Mouse (Mus musculus) neural tube, embryonic 13.5 days (tissue): ENCODE data around the gene Nckap5l. TPM values are rescaled to one million over a fixed set of nuclear protein-coding genes. Genes with fewer than 3 reads are reported as not detected.

ENCODE experiments used
- ATAC-seq: fragments of 200-750 bp; cut with Nextera tagmentation; 2 replicates; pipeline ENCODE4 v1.8.0; 2017; ENCODE audit warnings: low read depth, mild to moderate bottlenecking, moderate TSS enrichment, moderate library complexity
- H3K27ac ChIP-seq: fragments of 300-500 bp; sonication (generic); replicated peaks from 2 replicates; pipeline ENCODE4 v1.5.1; 2015; ENCODE audit warnings: moderate library complexity, mild to moderate bottlenecking, inconsistent platforms
- H3K27me3 ChIP-seq: fragments of 300-500 bp; sonication (generic); 2 replicates; pipeline ENCODE4 v1.6.1; 2015; ENCODE audit warnings: mild to moderate bottlenecking, inconsistent platforms
- H3K36me3 ChIP-seq: fragments of 300-500 bp; sonication (generic); 2 replicates; pipeline ENCODE4 v1.6.1; 2015; ENCODE audit warnings: mild to moderate bottlenecking, inconsistent platforms
- H3K4me1 ChIP-seq: fragments of 300-500 bp; sonication (generic); replicated peaks from 2 replicates; pipeline ENCODE4 v1.6.1; 2015; ENCODE audit warnings: inconsistent platforms
- H3K4me2 ChIP-seq: fragments of 300-500 bp; sonication (generic); 2 replicates; pipeline ENCODE4 v1.6.1; 2015; ENCODE audit warnings: inconsistent platforms, mild to moderate bottlenecking, moderate library complexity
- H3K4me3 ChIP-seq: fragments of 300-500 bp; sonication (generic); 2 replicates; pipeline ENCODE4 v1.5.1; 2015; ENCODE audit warnings: mild to moderate bottlenecking, inconsistent platforms
- H3K9ac ChIP-seq: fragments of 300-500 bp; sonication (generic); 2 replicates; pipeline ENCODE4 v1.6.1; 2015; ENCODE audit warnings: moderate library complexity, mild to moderate bottlenecking, inconsistent platforms
- H3K9me3 ChIP-seq: fragments of 300-500 bp; sonication (generic); 2 replicates; pipeline ENCODE4 v1.6.1; 2016; ENCODE audit warnings: inconsistent platforms
- WGBS: fragments of 180-500 bp; shearing (Covaris S2); methylation state at CpG from one replicate; pipeline ENCODE4 v1.1.7; 2015; 5-methylcytosine and 5-hydroxymethylcytosine counted together
- polyA plus RNA-seq: library from polyadenylated mRNA; unstranded; fragments of >200 nt; fragmentation: Nextera tagmentation; extraction: Ambion mirVana; gene quantifications from 2 replicates; pipeline ENCODE4 v1.2.1, GENCODE M21; 2015

The Nckap5l gene
- polyA plus RNA-seq, 1 experiment from 2014 or later, result 18.3 TPM

DNA sequence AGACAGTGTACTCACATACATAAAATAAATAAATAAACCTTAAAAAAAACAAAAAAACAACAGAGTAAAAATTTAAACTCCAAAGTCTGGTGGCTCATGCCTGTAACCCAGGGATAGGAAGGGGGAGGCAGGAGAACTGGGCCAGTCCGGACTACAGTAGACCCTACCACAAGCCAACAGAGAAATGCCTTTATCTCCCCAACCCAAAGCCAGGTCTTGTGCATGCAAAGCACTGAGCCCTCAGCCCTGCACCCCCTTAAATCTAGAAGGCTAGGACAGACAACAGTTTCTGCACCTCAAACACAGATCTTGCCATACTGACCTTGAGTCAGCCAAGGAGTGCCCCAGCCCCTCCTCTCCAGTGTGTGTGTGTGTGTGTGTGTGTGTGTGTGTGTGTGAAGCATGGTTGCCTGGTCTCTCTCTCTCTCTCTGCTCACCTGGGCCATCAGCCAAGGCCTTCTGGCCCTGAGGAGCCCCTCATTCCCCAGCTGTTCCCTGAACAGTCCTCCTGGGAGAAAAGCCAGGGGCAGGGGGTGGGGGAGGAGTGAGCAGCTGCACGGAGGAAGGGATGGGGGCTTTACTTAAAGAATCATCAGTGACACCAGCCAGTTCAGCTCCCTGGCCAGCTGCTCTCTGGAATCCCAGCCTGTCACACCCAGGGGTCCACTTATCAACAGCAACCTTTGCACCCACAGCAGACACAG is 17.3 kb downstream of the Nckap5l start:
- Histone ChIP-seq H3K9ac (peak overlapping the region; percentile 27), H3K4me1 (peaks cover 70% of the 10 kb centered on the region), H3K27ac (peak overlapping the region; percentile 76), H3K27me3 (no peaks in the 10 kb centered on the region), H3K4me2 (no peak overlapping the region), H3K9me3 (no peaks in the 10 kb centered on the region), H3K36me3 (peaks cover 22% of the 10 kb centered on the region), H3K4me3 (no peak overlapping the region)
- ATAC-seq, result peak; percentile 84
- 43% methylated on average over 2 of the region's 2 CpGs for WGBS

DNA sequence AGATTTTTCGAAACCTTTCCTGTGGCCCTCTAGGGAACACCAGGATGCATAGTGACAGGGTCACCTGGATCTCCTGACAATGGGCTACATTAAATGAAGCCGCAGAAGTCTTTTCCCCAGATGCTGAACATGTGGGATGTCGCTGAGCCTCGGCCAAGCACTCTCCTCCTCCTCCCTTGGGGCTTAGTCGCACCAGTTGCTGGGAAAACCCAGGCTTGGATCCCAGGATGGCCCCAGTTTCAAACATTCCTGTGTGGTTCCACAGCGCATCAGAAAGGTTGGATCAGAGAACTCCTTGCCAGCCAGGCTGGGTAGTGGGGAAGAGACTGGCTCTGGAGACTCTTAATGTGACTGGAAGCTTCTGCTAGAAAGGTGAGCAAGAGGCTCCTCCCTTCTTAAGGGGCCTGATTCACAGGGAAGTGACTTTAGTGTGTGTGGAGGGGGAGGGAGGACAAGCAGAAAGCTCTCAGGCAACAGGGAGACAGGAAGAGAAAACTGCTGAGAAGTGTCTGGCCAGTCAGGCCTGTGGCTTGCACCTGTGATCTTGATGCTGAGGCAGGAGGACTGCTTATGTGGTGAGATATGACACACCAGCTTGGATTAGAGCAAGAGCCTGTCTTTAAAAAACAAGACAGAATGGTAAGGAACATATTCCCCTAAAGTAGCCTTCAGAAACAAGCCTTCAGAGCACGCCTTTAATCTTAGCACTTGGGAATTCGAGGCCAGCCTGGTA is 18.4 kb downstream of the Nckap5l start:
- Histone ChIP-seq H3K27me3 (no peaks in the 10 kb centered on the region), H3K9ac (no peak overlapping the region), H3K4me2 (no peak overlapping the region), H3K9me3 (no peaks in the 10 kb centered on the region), H3K27ac (no peak overlapping the region), H3K4me1 (peaks cover 78% of the 10 kb centered on the region), H3K36me3 (peaks cover 22% of the 10 kb centered on the region), H3K4me3 (no peak overlapping the region)
- 78% methylated on average over 8 of the region's 8 CpGs for WGBS
- ATAC-seq, result no peak

DNA sequence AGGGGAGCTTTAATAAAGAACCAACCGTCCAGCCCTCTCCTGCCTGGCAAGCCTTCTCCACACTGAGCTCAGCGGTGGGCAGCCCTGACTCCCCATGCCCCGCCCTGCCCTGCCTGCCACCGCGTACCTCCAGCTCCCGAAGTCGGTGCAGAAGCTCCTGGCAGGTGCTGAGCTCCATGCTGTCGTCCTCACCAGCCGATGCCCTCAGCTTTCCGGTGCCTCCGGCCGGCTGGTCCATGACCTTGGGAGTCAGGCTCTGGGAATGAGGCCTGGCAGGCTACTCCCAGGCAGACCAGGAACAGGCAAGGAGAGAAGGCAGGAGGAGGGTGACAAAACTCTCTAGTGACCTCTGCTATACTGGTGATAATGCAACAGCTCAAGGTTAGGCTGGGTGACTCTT is 23.6 kb downstream of the Nckap5l start:
- Histone ChIP-seq H3K4me1 (peaks cover 39% of the 10 kb centered on the region), H3K9me3 (no peaks in the 10 kb centered on the region), H3K27me3 (no peaks in the 10 kb centered on the region), H3K4me2 (no peak overlapping the region), H3K9ac (no peak overlapping the region), H3K27ac (no peak overlapping the region), H3K4me3 (no peak overlapping the region), H3K36me3 (peaks cover 67% of the 10 kb centered on the region)
- 87% methylated on average over 12 of the region's 12 CpGs for WGBS
- ATAC-seq, result no peak

DNA sequence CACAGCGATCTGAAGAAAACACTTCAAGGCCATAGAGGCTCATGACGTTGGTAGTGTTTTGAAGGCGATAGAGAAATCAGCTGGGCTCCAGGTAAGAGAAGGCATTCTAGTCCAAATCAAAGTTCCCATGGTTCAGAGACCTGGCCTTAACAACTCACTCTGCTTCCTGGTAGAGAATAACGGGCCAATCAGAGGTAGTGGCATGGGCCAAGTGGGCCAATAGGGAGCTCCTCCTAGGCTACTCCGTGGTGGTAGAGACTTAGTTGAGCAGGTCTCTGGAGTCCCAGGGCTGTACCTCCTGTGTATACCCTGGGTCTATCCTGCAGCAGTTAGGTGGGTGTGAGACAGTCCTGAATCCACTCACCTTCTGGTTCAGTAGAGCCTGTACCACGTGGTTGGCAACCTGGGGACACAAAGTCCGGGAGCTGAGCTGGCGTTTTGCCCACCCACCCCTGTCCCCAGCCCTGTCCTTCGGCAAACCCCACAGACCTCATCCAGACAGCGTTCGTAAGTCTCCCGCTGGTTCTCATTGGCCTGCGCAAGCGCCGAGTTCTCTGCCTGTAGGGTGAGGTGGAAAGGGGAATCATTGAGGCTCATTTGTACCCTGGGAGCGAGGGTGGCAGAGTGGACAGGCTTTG is 24.3 kb downstream of the Nckap5l start:
- no peak overlapping the region for H3K27ac ChIP-seq
- ATAC-seq, result no peak
- H3K36me3 ChIP-seq, result peaks cover 66% of the 10 kb centered on the region
- 90% methylated on average over 16 of the region's 16 CpGs for WGBS
- H3K4me3 ChIP-seq, result no peak overlapping the region
- H3K4me1 ChIP-seq, result peaks cover 32% of the 10 kb centered on the region
- H3K9me3 ChIP-seq, result no peaks in the 10 kb centered on the region
- H3K27me3 ChIP-seq, result no peaks in the 10 kb centered on the region
- H3K9ac ChIP-seq, result no peak overlapping the region
- no peak overlapping the region for H3K4me2 ChIP-seq

DNA sequence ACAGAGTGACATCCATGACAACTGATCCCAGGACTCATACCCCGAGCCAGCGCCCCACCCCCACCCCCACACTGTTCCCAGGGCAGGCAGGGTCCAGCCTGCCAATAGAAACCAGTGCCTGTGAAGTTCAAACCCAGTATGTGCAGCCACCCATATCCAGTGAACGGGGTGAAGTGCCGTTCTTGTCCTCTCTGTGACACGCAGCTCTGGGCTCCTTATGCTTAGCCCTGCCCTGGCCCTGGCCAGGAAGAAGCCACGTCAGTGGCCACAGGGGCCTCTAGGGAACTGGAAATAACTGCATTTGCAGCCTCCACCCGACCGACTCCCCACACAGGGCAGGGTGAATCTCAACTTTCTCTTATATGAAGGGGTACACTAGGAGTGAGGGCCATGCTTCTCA is 25.6 kb downstream of the Nckap5l start:
- H3K4me3 ChIP-seq, result no peak overlapping the region
- 74% methylated on average over 8 of the region's 8 CpGs for WGBS
- peaks cover 72% of the 10 kb centered on the region for H3K36me3 ChIP-seq
- no peaks in the 10 kb centered on the region for H3K27me3 ChIP-seq
- no peak overlapping the region for H3K4me2 ChIP-seq
- no peak for ATAC-seq
- no peak overlapping the region for H3K9ac ChIP-seq
- H3K9me3 ChIP-seq, result no peaks in the 10 kb centered on the region
- peaks cover 27% of the 10 kb centered on the region for H3K4me1 ChIP-seq
- H3K27ac ChIP-seq, result no peak overlapping the region

DNA sequence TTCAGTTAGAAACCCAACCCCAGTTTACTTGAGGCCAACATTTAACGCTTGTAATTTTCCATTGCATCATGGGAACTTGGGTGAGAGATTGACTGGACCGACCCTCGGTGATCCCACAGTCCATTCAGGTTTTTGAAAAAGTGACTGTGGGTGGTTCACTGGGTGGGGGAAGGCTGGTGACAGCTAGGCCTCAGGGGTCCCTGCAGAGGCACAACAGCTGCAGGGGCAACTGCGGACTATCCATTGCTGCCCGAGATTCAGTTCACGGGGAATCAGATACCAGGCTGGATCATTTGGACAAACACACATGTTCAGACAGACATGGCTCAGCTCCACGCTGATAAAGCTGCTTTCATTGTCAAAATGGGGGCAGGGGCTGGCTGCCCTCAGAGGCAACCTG is 26.0 kb downstream of the Nckap5l start:
- H3K4me2 ChIP-seq, result no peak overlapping the region
- H3K27ac ChIP-seq, result no peak overlapping the region
- H3K4me1 ChIP-seq, result peaks cover 22% of the 10 kb centered on the region
- no peak overlapping the region for H3K9ac ChIP-seq
- 82% methylated on average over 7 of the region's 7 CpGs for WGBS
- no peaks in the 10 kb centered on the region for H3K9me3 ChIP-seq
- no peaks in the 10 kb centered on the region for H3K27me3 ChIP-seq
- no peak overlapping the region for H3K4me3 ChIP-seq
- H3K36me3 ChIP-seq, result peaks cover 72% of the 10 kb centered on the region
- no peak for ATAC-seq

DNA sequence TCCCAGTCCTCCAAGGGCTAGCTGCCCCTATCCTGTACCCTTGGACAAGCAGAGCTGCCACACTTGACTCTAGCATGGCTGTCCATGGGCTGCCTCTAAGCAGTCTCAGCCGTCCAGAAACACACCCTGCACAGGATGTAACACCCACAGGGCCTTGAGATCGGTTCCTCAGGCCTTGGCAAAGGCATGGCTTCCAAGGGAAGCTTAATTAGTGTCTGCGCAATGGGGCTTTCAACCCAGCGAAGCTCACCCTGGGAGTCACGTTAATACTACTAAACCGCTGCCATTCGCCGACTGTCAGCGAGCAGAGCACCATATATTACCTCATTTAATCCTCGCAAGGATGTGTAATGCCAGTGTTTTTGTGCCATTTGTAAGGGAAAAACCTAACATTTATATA is 26.5 kb downstream of the Nckap5l start:
- H3K36me3 ChIP-seq, result peaks cover 75% of the 10 kb centered on the region
- H3K27me3 ChIP-seq, result no peaks in the 10 kb centered on the region
- WGBS, result 89% methylated on average over 10 of the region's 10 CpGs
- H3K9ac ChIP-seq, result no peak overlapping the region
- peaks cover 18% of the 10 kb centered on the region for H3K4me1 ChIP-seq
- H3K4me3 ChIP-seq, result no peak overlapping the region
- H3K4me2 ChIP-seq, result no peak overlapping the region
- H3K27ac ChIP-seq, result no peak overlapping the region
- no peaks in the 10 kb centered on the region for H3K9me3 ChIP-seq
- no peak for ATAC-seq

DNA sequence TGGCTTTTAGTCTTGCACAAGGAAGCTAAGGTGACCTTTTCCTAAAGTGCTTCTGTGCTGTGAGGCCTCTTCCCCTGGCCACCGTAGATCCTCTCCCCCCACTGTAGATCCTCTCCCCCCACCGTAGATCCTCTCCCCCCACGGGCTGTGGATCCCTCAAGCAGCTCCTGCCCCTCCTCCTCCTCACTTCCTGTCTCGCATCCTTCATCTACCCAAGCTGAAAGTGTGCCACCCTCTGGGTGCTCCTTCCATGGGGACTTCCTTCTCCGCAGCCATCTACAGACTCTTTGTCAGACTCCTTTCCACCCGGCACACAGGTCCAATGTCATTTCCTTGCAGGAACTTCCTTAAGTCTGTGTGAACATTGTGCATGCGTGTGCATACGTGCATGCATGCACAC is 27.2 kb downstream of the Nckap5l start:
- H3K36me3 ChIP-seq, result peaks cover 82% of the 10 kb centered on the region
- H3K4me1 ChIP-seq, result peaks cover 13% of the 10 kb centered on the region
- no peaks in the 10 kb centered on the region for H3K27me3 ChIP-seq
- no peaks in the 10 kb centered on the region for H3K9me3 ChIP-seq
- WGBS, result 87% methylated on average over 8 of the region's 8 CpGs
- ATAC-seq, result no peak
- H3K27ac ChIP-seq, result no peak overlapping the region
- H3K9ac ChIP-seq, result no peak overlapping the region
- no peak overlapping the region for H3K4me3 ChIP-seq
- H3K4me2 ChIP-seq, result no peak overlapping the region

DNA sequence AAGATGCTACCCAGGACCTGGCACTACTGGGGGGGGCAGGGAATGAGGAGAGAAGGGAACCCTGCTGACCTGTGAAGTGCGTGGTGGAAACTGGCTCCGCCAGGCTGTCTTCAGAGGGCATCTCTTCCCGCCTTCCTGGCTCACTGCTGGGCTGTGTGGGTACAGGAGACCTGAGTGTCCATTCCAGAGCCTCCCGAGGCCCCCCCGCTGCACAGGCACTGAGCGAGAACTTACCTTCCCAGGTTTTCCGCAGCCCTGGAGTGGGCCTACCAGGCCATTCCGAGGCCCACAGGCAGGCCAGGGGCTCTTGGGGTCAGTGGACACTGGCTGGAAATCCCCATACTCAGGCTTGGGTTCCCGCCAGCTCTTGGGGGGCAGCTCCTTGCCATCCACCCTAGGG is 33.7 kb downstream of the Nckap5l start:
- Histone ChIP-seq H3K4me2 (no peak overlapping the region), H3K4me1 (peaks cover 14% of the 10 kb centered on the region), H3K36me3 (peaks cover 77% of the 10 kb centered on the region), H3K9ac (0 out of 2 replicates have a peak overlapping the region, but pooled peaks have one; percentile 26), H3K9me3 (no peaks in the 10 kb centered on the region), H3K4me3 (no peak overlapping the region), H3K27ac (no peak overlapping the region), H3K27me3 (no peaks in the 10 kb centered on the region)
- no peak for ATAC-seq
- 90% methylated on average over 9 of the region's 9 CpGs for WGBS

DNA sequence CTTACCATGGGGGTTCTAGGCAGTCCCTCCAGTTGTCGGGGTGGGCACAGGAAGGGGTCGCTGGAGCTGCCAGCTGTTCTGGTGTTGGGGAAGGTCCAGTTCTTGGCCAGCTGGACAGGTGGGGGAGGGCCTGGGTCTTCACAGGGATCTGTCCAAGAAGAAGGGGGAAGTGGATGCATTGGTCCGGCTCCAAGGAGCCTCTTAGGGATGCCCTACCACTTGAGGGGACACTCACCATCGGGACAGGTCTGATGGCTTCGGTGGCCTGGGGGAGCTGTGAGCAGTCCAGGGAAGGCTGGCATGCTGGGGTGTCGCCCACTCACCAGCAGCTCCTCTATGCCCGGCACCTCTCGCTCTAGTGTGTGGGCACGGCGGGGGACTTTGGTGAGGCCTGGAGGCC is 34.4 kb downstream of the Nckap5l start:
- 93% methylated on average over 10 of the region's 10 CpGs for WGBS
- no peak overlapping the region for H3K4me2 ChIP-seq
- peaks cover 71% of the 10 kb centered on the region for H3K36me3 ChIP-seq
- H3K27me3 ChIP-seq, result no peaks in the 10 kb centered on the region
- H3K9ac ChIP-seq, result no peak overlapping the region
- H3K9me3 ChIP-seq, result no peaks in the 10 kb centered on the region
- H3K4me3 ChIP-seq, result no peak overlapping the region
- no peak overlapping the region for H3K27ac ChIP-seq
- ATAC-seq, result no peak
- peaks cover 14% of the 10 kb centered on the region for H3K4me1 ChIP-seq

DNA sequence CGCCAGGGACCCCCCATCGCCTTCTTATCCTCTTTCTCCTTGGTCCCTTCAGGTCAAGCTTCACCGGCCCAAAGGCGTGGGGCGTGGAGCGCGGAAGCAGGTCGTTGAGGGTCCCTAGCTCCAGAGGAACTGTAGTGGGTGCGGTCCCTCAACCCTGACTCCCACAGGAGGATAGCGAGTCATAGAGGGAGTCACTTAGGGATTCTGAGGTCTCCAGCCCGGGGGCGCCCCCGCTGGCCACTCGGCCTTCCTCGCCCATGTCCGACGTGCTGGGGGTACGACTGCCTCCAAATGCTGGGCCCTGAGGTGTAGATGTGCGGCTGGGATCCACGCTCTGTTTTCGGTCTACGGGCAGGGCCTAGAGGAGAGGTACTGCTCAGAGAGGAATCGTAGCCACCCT is 35.0 kb downstream of the Nckap5l start:
- WGBS, result 93% methylated on average over 23 of the region's 23 CpGs
- Histone ChIP-seq H3K4me2 (no peak overlapping the region), H3K27me3 (no peaks in the 10 kb centered on the region), H3K27ac (no peak overlapping the region), H3K4me3 (no peak overlapping the region), H3K4me1 (peaks cover 14% of the 10 kb centered on the region), H3K9me3 (no peaks in the 10 kb centered on the region), H3K9ac (no peak overlapping the region), H3K36me3 (peaks cover 65% of the 10 kb centered on the region)
- no peak for ATAC-seq

DNA sequence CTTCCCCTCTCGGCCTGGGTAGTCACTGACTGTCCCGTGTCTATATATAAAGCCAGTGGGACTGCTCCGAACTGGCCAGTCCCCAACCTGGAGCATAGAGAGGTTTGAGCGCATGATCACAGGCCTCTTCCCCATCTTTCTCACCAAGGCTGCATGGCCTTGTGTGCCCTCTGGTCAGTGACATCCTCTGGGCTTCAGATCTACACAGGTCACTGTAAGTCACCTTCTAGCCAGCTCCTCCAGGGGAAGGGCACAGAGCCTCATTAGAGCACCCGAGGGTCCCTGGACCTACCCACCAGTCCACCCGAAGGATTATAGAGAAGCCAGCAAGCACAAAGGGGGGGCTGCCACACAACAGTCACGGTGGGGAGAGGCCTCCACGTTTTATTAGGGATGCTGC is 35.9 kb downstream of the Nckap5l start:
- ATAC-seq, result no peak
- peaks cover 57% of the 10 kb centered on the region for H3K36me3 ChIP-seq

More for the DNA sequence above, 35.9 kb downstream of the Nckap5l start:
- H3K27ac ChIP-seq, result peak overlapping the region; percentile 86
- no peak overlapping the region for H3K4me2 ChIP-seq
- H3K4me1 ChIP-seq, result peaks cover 19% of the 10 kb centered on the region
- no peak overlapping the region for H3K9ac ChIP-seq
- no peak overlapping the region for H3K4me3 ChIP-seq
- WGBS, result 82% methylated on average over 8 of the region's 8 CpGs
- no peaks in the 10 kb centered on the region for H3K27me3 ChIP-seq
- H3K9me3 ChIP-seq, result no peaks in the 10 kb centered on the region
